Mouse (Mus musculus): ENCODE data around the gene Slc32a1. TPM values are rescaled to one million over a fixed set of nuclear protein-coding genes. Genes with fewer than 3 reads are reported as not detected.

Slc32a1 gene
- total and polyA plus RNA-seq, 2 experiments from 2014 or later = 16.7 to 79.8 TPM

GRCm38 (mm10) chr2:158615702-158616101 lies 5.1 kb downstream of the Slc32a1 start:
- Histone ChIP-seq H3K4me2 (ENCODE audit: low read depth, low read length) (peak overlapping the region; percentile 51), H3K36me3 (ENCODE audit: insufficient read depth, low read length) (no peaks in the 10 kb centered on the region), H3K9me3 (ENCODE audit: low read length) (no peaks in the 10 kb centered on the region), H3K27me3 (ENCODE audit: insufficient read depth, low read length) (peaks cover 36% of the 10 kb centered on the region), H3K4me1 (ENCODE audit: insufficient read depth, low read length) (no peaks in the 10 kb centered on the region), H3K9ac (replicated peaks; ENCODE audit: low read length) (0 out of 2 replicates have a peak overlapping the region, but pooled peaks have one; percentile 35), H3K27ac (peak overlapping the region; percentile 62), H3K4me3 (ENCODE audit: low read length) (peak overlapping the region; percentile 40)
- TF ChIP-seq CTCF (IDR thresholded peaks at IDR 0.05; ENCODE audit: low read depth) = no peak
- DNase-seq (ENCODE audit: low spot score) (no peak), ATAC-seq (no peak)
- 2% methylated on average over 13 of the region's 13 CpGs for WGBS

DNA sequence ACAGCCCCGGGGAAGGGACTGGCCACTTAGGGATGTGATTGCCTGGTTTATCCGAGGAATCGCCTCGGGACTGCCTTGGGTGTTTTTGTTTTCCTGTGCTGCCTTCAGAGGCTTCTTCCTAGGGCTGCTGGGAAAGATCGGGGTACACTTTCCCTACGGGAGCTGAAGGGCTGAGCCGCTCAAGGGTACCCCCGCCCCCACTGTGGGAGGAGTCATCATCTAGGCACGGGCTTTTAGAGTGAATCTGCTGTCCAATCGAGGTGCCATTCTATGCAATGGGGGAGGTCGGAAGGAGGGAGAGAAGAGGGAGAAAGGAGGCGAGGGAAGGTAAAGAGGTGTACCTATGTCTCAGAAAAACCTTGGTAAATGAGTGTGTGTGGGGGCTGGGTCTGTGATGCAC lies 5.7 kb downstream of the Slc32a1 start:
- peak overlapping the region; percentile 62; the same call in 1 of the 2 replicates for H3K27ac ChIP-seq
- H3K9ac ChIP-seq (replicated peaks; ENCODE audit: low read length) = 0 out of 2 replicates have a peak overlapping the region, but pooled peaks have one; percentile 35
- ATAC-seq = peak; percentile 75
- H3K4me2 ChIP-seq (ENCODE audit: low read depth, low read length) = peak overlapping the region; percentile 51
- no peaks in the 10 kb centered on the region for H3K9me3 ChIP-seq (ENCODE audit: low read length)
- no peak for TF ChIP-seq CTCF (IDR thresholded peaks at IDR 0.05; ENCODE audit: low read depth)
- H3K36me3 ChIP-seq (ENCODE audit: insufficient read depth, low read length) = no peaks in the 10 kb centered on the region
- H3K4me3 ChIP-seq (ENCODE audit: low read length) = peak overlapping the region; percentile 40
- H3K27me3 ChIP-seq (ENCODE audit: insufficient read depth, low read length) = peaks cover 30% of the 10 kb centered on the region
- WGBS = 2% methylated on average over 12 of the region's 12 CpGs
- no peaks in the 10 kb centered on the region for H3K4me1 ChIP-seq (ENCODE audit: insufficient read depth, low read length)
- DNase-seq (ENCODE audit: low spot score) = peak; percentile 77

DNA sequence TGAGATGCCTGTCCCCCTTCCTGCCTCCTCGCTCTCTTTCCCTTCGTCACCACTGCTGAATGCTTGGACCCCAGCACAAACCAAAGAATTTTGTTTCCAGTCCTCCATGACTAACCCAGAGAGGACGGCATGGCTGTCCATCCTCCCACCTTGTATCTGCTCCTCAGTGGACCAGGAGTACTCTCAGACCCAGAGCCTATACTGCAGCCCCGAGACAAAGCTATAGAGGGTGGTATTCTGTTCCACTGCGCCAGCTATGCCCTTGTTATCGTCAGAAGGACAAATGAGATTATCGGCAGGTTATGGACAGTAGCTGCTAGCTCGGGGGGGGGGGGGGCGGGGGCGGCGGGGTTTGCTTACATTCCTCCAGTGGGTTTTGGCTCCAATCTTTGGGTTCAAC lies 6.2 kb downstream of the Slc32a1 start:
- Histone ChIP-seq H3K9me3 (ENCODE audit: low read length) (no peaks in the 10 kb centered on the region), H3K4me3 (ENCODE audit: low read length) (peak overlapping the region; percentile 17; the same call in 1 of the 2 replicates), H3K9ac (replicated peaks; ENCODE audit: low read length) (0 out of 2 replicates have a peak overlapping the region, but pooled peaks have one; percentile 24), H3K4me2 (ENCODE audit: low read depth, low read length) (peak overlapping the region; percentile 51), H3K36me3 (ENCODE audit: insufficient read depth, low read length) (no peaks in the 10 kb centered on the region), H3K27me3 (ENCODE audit: insufficient read depth, low read length) (peaks cover 26% of the 10 kb centered on the region), H3K27ac (peak overlapping the region; percentile 62; the same call in 1 of the 2 replicates), H3K4me1 (ENCODE audit: insufficient read depth, low read length) (no peaks in the 10 kb centered on the region)
- WGBS = 13% methylated on average over 11 of the region's 11 CpGs
- DNase-seq (ENCODE audit: low spot score) (peak; percentile 21), ATAC-seq (0 out of 2 replicates have a peak, but pooled peaks have one; percentile 39)
- TF ChIP-seq CTCF (IDR thresholded peaks at IDR 0.05; ENCODE audit: low read depth) = peak; percentile 2; the same call in 1 of the 2 replicates

DNA sequence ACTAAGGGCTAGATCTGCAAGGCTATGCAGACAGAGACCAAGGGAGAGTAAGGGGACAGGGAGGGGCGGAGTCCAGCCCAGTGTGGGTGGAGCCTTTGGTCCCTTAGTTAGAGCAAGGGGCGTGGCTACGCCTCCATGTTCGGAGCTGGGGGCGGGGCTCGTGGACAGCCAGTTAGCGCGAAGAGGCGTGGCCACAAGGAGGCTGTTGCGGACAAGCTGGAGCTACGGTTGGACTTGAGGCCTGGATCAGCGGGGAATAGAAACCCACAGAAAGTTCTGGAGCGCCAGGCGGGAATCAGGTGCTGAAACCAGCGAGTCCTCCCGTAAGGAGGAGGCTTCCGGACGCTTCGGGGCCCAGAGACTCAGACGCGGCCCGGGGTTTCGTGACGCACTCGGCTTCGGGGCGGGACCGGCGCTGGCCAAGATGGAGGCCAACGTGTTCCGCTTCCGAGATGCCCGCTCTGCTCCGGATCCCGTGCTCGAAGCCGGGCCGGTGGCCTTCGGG lies 14.2 kb downstream of the Slc32a1 start, which contains the start of gene Actr5:
Gene Actr5 (plus strand): TSS at position 171 of the 505 bp plus-strand sequence.
- peak within 1 kb of the TSS; percentile 72 for H3K4me2 ChIP-seq (ENCODE audit: low read depth, low read length)
- H3K4me1 ChIP-seq (ENCODE audit: insufficient read depth, low read length) = peaks cover 5% of the 10 kb centered on the region; the same call in 1 of the 2 replicates
- ATAC-seq (peak; percentile 97), DNase-seq (ENCODE audit: low spot score) (peak; percentile 98)
- 0 out of 2 replicates have a peak, but pooled peaks cover 3% of the 10 kb centered on the region for H3K36me3 ChIP-seq (ENCODE audit: insufficient read depth, low read length)
- H3K27me3 ChIP-seq (ENCODE audit: insufficient read depth, low read length) = no peaks in the 10 kb centered on the region
- H3K9ac ChIP-seq (replicated peaks; ENCODE audit: low read length) = peak within 1 kb of the TSS; percentile 86
- peak within 1 kb of the TSS; percentile 94 for H3K4me3 ChIP-seq (ENCODE audit: low read length)
- WGBS = under 1% methylated on average over 39 of the region's 39 CpGs
- no peaks in the 10 kb centered on the region for H3K9me3 ChIP-seq (ENCODE audit: low read length)
- TF ChIP-seq CTCF (IDR thresholded peaks at IDR 0.05; ENCODE audit: low read depth) = peak; percentile 25; the same call in 1 of the 2 replicates
- H3K27ac ChIP-seq = peak within 1 kb of the TSS; percentile 87

- Histone ChIP-seq H3K4me2 (ENCODE audit: low read depth, low read length) (peak overlapping the region; percentile 72), H3K4me1 (ENCODE audit: insufficient read depth, low read length) (peaks cover 5% of the 10 kb centered on the region; the same call in 1 of the 2 replicates), H3K36me3 (ENCODE audit: insufficient read depth, low read length) (peaks cover 3% of the 10 kb centered on the region; the same call in 1 of the 2 replicates), H3K9ac (replicated peaks; ENCODE audit: low read length) (peak overlapping the region; percentile 86), H3K27me3 (ENCODE audit: insufficient read depth, low read length) (no peaks in the 10 kb centered on the region), H3K9me3 (ENCODE audit: low read length) (no peaks in the 10 kb centered on the region), H3K4me3 (ENCODE audit: low read length) (peak overlapping the region; percentile 94), H3K27ac (peak overlapping the region; percentile 87)
- ATAC-seq (no peak), DNase-seq (ENCODE audit: low spot score) (no peak)
- WGBS = 1% methylated on average over 44 of the region's 44 CpGs
- TF ChIP-seq CTCF (IDR thresholded peaks at IDR 0.05; ENCODE audit: low read depth) = no peak
Observed at GRCm38 (mm10) chr2:158625231-158625630, 14.7 kb downstream of the Slc32a1 start.

GRCm38 (mm10) chr2:158625697-158626096 lies 15.1 kb downstream of the Slc32a1 start:
- Histone ChIP-seq H3K4me2 (ENCODE audit: low read depth, low read length) (peak overlapping the region; percentile 72), H3K27ac (peak overlapping the region; percentile 87; the same call in 1 of the 2 replicates), H3K4me3 (ENCODE audit: low read length) (peak overlapping the region; percentile 94), H3K4me1 (ENCODE audit: insufficient read depth, low read length) (peaks cover 5% of the 10 kb centered on the region; the same call in 1 of the 2 replicates), H3K9me3 (ENCODE audit: low read length) (no peaks in the 10 kb centered on the region), H3K27me3 (ENCODE audit: insufficient read depth, low read length) (no peaks in the 10 kb centered on the region), H3K36me3 (ENCODE audit: insufficient read depth, low read length) (peaks cover 7% of the 10 kb centered on the region; the same call in 1 of the 2 replicates), H3K9ac (replicated peaks; ENCODE audit: low read length) (peak overlapping the region; percentile 86)
- ATAC-seq (no peak), DNase-seq (ENCODE audit: low spot score) (no peak)
- WGBS = 39% methylated on average over 8 of the region's 8 CpGs
- TF ChIP-seq CTCF (IDR thresholded peaks at IDR 0.05; ENCODE audit: low read depth) = no peak
